Mouse (Mus musculus): Measurements from ENCODE around the gene Borcs8.

DNA sequence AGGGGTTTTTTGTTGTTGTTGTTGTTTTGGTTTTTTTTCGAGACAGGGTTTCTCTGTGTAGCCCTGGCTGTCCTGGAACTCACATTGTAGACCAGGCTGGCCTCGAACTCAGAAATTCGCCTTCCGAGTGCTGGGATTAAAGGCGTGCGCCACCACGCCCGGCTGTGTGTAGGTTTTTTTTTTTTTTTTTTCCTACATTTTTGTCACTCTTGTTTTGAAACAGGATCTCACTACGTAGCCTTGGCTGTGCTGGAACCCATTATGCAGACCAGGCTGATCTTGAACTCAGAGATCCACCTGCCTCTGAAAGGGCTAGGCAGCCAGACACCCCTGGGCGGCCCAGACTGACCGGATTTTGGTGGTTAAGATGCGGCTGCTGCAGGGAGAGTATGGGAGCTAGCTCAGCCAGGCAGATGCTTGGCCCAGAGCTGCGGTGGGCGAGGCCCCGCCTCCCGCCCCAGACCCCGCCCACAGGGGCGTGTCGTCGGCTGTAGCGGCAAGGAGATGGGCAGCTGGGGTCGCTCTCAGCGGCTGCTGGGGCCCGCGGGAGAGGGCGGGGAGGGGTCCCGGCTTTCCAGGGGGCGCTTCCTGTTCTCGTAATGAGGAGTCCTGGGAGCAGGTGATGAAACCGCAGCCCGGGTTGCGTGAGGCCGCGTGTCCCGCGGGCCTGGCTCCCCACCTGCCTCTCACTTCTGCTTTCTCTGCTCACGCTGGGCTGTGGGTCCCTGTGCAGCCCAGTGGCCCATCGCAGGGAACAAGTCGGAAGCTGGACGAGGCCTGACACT, 19.0 kb downstream of the Borcs8 start:
- TF ChIP-seq TAL1 (IDR thresholded peaks at IDR 0.05; ENCODE audit: low read length) = no peak
- TF ChIP-seq GATA1 (IDR thresholded peaks at IDR 0.05; ENCODE audit: low read length) = no peak
